Mouse (Mus musculus) urinary bladder, postnatal 14 days (tissue): Measurements from ENCODE around the gene Adgrb2.

Experiments used
- DNase-seq: peaks from one replicate; pipeline ENCODE4 v3.0.0; 2021; ENCODE audit warnings: low spot score

The Adgrb2 gene

DNA sequence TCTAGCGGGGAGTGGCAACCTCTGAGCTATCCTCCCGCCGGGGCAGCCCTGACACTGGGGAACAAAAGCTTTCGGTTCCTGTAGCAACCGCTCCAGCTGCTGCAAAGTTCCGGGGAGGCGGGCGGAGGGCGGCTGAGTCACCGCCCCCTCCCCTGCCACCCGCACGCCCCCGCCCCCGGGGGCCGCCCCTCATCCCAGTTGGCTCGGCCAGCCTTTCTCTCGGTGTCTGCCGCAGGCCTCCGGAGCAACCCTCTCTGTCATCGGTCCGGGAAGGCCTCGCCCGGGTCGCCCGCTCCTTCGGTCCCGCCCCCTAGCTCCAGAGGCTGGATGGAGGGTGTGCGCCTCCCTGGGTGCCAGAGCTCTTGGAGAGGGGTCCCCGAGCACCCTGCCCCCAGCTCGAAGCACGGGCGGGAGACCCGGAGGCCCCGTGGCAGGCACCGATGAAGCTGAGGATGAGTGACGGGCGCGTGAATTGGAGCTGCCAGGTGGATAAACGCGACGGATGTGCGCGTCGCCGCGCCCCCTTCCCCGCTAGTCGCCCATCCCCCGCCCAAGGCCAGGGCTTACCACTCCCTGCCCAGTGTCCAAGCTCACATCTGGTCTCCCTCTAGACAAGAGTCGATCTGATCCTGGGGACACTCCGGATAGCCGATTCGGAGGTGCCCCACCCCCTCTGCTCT lies 3.3 kb downstream of the Adgrb2 start:
- peak; percentile 48 for DNase-seq

DNA sequence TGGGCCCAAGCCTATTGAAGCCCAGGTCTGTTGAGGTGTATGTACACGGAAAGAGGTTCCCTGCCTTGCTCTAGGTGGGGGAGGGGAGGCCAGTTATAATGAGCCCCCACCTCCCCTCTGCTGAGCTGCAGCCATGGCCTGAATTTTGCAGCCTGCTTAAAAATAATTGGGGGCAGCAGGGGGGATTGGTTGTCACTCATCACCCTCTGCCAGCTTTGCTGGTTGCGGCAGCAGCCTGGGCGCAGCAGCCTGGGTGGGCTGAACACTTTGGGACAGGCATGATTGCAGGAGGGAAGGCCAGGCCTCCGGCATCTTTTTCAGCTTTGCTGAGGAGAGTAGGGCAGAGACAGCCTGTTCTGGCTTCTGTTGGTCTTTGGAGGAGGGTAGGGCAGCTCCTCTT lies 5.3 kb downstream of the Adgrb2 start:
- no peak for DNase-seq

DNA sequence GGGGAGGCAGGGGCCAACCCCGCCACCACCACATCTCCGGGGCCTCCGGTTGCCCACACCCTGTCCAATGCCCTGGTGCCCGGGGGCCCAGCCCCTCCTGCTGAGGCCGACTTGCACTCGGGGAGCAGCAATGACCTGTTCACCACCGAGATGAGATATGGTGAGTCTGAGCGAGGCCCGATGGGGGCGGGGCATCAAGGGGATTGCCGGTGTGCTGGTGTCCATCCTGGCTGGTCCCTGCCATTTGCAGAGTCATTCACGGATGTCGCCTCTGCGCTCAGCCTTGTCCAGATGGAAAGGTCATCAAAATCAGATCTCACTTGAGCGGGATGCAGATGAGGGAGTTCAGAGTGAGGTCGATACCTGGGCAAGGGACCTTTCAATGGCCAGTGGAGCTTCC lies 8.1 kb downstream of the Adgrb2 start:
- DNase-seq: no peak

DNA sequence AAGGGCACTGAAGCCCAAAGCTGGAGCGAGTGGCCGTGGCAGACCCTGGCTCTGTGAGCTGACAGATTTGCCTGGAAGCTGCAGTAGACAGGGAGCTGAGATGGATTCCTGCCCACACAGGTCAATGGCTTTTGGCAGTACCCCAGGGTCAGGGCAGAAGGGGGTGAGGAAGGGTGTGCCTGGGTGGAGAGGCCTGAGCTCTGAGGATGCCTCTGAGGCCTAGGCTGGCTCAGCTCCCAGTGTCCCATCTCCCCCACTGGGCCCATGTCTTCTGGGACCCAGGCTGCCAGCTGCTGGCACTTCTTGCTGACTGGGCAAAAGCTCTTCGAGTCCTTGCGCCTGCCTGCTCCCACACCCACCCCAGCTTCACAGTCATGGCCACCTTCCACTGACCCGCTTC lies 8.5 kb downstream of the Adgrb2 start:
- DNase-seq: no peak

DNA sequence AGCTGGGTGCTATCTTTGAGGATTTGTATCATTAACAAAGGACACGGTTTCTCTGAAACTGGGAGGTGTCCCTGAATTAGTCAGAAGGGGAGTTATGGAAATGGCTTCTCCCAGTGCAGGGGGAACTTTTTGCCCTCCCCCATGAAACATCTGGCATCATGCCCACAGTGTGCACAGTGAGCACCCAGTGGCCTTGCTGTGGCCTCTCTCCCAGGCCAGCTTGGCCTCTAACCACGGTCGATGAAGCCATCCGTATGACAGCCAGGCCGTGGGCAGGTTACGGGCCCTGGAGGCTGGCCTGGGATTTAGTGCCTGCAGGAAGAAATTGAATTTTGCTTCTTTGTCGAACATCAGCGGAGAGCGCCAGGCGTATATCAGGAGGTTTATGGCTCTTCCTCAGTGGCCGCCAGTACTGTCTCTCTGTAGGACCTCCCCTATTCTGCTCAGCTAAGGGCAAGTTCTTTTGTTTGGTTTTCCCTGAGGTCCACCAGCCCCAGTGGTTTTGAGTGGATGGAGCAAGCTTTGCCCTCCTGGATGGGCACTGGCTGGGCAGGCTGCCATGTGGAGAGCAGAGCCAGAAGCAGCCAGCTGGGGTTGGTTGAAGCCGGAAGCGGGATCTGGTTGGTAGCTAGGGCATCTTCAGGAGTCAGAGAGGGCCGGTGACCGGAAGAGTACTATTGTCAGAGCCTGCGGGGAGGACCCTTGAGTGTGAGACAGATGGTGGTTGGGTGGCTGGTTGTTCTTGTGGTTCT lies 9.4 kb downstream of the Adgrb2 start:
- DNase-seq: no peak

DNA sequence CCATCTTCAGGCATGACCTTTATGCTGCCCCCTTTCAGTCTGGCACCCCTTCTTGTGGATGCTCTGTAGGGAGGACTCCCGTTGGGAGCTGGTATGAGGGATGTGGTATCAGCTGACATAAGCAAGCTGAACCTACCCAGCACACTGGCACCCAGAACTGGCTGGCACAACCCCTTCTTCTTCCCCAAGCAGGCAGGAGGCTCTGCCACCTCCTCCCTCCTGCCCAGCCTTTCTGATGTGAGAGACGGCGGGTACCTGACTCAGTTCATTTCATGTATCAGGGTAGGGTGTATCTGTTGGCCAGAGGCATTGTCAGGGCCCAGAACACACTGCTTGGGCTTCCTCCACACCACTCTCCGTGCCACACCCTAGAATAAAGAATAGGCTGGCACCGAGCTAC lies 10.1 kb downstream of the Adgrb2 start:
- DNase-seq: no peak

DNA sequence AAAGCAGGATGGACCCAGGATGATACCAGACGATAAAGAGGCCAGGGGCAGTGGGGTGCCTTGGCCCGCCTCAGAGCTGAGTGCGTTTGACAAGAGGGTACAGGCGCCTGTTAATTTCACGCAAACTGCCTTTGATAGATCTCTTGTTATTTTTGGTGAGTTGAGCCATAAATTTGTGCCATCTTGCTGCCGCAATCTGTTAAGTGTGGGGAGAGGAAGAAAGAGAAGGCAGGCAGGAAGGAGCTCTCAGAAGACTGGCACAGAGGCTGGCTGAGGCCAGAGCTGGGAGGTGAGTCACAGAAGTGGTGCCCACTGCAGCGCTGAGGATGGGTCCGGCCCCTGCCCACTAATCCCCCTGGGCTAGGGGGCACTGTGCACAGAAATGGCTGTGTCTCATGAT lies 10.6 kb downstream of the Adgrb2 start:
- no peak for DNase-seq

DNA sequence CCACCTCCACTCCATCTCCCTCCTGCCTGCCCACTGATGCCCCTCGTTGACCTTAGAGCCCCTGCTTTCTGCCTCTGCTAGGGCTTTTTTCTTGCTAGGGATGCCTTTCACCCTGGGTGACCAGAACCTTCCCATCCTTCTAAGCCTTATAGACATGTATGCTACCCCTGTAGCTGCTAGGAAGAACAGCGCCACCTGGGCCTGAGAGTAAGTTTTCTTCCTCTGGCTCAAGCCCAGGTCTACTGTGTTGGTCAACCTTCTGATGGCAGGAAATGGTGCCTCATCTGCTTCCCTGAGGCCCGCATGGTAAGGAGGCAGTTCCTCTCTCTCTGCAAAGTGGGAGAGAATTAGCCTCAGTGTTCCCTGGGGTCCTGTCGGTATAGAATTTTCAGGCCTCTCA lies 11.3 kb downstream of the Adgrb2 start:
- no peak for DNase-seq

DNA sequence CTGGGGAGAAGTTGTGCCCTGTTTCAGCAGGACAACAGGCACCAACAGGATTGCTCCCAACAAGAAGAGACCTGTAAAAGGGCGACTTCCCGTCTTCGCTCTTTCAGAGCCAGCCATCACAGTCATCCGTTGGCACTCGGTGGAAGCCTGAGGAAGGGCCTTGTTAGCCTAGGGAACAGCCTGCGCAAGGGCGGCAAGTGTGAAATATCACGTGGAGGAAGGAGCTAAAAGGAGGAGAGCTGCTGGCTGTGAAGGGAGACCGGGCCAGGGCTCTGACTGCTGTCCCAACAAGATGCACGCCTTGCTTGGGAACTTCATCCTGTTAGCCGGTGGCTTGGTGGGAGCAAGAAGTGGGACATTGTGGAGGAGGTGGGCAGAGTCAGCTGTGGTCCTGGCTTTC lies 13.5 kb downstream of the Adgrb2 start:
- no peak for DNase-seq

DNA sequence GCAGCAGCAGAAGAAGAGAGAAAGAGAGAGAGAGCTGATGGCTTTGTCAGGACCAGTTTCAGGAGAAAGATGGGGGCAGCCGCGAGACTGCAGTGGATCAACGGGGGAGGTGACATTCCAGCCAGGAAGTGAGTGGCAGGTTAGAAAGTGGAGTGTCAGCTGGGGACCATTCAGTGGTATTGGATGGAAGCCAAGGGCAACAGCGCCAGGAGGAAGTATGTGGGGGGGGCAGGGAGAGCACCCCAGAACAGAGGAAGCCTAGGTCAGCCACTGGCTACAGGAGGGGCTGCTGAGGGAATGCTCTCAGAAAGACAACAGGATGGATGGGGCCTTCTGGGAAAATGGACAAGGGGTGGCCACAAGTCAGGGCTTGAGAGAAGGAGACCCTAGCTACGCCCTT lies 17.0 kb downstream of the Adgrb2 start:
- DNase-seq: no peak

DNA sequence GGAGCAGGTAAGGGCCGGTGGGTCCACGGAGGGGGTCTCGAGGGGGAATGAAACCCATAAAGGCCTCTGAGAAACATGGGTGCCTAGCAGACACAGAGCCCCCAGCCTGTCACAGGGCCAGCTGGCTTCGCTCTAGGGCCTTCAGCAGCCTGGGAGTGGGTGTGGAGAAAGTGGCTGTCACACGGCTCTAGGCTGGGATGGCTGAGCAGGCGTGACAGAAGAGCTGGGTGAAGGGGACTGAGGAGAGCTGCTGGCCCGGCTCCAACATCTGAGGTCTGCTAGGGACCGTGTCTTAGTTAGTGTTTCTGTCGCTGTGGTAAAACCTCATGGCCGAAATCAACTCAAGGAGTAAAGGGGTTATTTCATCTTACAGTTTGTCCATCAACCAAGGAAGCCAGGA lies 17.5 kb downstream of the Adgrb2 start:
- no peak for DNase-seq

DNA sequence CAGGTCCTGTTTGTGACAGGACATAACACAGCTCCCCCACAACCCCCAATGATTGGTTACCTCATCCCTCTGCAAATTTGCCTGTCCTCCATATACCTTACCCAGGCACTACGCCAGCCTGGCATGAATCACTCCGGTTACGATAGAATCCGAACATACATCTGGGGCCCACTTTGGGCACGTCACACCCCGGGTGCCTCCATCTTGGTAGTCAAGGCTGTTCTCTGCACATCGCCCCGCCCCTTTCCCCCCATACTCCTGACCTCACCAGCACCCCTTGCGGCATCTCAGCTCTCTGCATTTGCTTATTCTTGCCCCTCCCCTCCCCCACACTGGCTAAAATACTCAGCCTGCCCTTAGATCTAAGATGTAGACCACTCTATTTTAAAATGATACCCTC lies 20.9 kb downstream of the Adgrb2 start:
- DNase-seq: no peak

DNA sequence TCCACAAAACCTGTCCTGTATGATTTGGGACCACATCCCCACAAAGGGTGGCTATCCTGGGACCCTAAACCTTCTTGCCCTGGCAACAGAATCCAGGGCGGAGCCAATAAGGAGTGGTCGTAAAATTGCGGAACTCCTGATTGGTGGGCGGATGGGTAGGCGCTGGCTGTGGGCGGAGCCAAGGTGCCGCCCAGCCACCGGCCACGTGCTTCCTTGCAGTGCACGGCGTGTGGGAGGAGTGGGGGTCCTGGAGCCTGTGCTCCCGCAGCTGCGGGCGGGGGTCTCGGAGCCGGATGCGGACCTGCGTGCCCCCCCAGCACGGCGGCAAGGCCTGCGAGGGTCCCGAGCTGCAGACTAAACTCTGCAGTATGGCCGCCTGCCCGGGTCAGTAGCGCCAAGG lies 21.9 kb downstream of the Adgrb2 start:
- no peak for DNase-seq

DNA sequence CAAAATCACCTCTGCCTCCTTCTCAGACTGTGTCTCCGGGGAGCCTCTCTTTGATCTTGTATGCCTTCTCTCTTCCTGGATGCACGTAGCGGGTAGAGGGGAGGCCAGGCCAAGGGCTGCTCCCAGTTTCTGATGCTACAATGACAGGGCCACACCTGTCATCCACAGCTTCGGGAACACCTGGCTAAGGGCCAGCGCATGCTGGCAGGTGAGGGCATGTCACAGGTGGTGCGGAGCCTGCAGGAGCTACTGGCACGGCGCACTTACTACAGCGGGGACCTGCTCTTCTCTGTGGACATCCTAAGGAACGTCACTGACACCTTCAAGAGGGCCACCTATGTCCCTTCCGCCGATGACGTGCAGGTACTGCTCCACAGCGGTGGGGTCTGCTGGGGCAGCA lies 24.4 kb downstream of the Adgrb2 start:
- DNase-seq: no peak

DNA sequence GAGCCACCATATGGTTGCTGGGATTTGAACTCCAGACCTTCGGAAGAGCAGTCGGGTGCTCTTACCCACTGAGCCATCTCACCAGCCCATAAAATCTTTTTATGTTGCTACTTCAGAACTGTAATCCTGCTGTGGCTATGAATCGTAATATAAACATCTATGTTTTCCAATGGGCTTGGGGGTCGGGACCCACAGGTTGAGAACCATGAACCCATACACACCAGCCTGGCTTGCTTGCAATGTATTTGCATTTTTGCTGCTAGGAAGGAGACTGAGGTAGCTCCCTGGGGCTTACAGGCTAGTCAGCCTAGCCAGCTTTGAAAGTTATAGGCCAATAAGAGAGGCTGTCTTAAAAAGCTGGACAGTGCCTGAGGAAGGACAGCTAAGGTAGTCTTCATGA lies 26.1 kb downstream of the Adgrb2 start:
- no peak for DNase-seq

DNA sequence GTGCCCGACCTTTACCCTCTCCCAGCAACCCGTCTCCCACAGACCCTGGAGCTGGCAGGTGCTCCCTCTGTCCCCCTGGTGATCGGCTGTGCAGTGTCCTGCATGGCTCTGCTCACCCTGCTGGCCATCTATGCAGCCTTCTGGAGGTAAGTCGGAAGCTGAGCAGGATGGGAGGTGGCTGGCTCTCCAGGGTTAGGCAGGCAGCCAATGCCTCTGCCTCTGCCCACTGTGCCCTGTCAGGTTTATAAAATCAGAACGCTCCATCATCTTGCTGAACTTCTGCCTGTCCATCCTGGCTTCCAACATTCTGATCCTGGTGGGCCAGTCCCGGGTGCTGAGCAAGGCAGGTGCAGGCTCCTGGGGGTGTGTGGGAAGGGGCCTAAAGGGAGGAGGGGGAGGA lies 27.6 kb downstream of the Adgrb2 start:
- no peak for DNase-seq

DNA sequence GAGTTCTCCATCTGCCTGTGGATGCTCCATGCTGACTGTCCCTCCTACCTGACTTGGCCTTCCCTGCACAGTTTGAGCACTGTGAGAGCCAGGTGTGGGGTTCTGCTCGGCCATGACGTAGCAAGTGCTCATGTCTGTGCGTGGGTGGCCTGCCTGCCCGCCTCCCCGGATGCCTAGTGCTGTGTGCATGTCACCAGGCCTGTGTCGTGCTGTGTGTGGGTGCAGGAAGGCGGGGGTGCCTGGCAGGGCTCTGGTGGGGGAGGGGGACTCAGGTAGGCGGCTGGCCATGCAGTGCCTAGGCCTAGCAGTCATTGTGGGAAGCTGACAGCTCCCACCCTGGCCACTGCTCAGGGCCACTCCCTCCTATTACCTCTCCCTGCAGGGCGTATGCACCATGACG lies 28.4 kb downstream of the Adgrb2 start:
- no peak for DNase-seq

DNA sequence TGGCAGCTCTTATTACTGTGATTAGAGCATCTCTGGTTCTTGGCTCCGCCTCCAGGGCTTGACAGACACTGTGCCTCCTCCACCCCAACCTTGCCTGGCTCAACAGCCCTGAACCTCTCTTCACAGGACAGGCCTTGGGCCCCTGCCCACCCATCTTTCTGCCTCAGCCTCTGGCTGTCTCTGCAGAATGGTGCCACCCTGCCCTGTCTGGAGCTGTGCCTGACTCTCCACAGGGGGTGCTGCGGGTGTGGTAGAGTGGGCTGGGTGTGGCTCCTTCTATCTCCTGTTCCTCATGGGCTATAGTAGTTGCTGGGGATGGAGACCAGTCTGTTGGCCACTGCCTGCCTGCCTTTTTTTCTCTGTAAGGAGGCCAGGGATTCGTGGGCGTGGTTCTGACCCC lies 31.3 kb downstream of the Adgrb2 start:
- DNase-seq: no peak

DNA sequence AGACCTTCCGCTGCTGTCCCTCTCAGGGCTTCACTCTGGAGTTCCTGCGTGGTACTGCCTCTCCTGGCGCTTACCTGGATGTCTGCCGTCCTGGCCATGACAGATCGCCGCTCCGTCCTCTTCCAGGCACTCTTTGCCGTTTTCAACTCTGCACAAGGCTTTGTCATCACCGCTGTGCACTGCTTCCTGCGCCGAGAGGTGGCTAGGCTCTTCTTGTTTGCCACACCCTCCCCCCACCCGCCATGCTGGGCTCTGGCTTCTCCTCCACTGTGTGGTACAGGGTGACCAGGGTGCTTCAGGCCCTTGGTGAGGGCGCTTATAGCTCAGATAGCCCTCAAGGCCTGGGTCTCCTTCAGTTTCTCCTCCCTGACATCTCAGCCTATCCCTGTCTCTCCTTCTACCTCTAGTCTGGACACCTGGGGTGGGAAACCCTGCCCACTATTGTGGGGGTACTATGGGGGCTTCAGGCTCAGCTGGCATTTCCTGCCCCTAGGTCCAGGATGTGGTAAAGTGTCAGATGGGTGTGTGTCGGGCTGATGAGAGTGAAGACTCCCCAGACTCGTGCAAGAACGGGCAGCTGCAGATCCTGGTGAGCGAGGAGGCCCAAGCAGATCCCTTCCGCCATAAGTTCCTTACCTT lies 32.5 kb downstream of the Adgrb2 start:
- no peak for DNase-seq

DNA sequence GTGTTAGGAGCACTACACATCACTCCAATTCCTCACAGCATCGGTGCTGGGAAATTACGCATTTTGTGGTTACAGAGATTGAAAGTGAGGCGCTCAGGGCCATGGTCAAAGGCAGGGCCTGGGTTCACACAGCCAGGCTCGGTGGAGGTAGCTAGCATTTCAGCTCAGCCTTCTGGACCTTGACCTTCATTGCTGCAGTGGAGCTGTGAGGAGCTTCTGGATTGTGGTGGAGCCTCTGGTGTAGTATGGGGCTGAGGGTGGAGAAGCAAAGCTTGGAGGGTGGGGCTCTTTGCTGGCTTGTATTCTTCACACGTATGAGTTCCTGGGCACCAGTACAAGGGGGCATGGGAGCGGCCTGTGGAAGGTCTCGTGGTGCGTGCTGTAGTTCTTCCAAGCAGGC lies 38.3 kb downstream of the Adgrb2 start:
- no peak for DNase-seq

DNA sequence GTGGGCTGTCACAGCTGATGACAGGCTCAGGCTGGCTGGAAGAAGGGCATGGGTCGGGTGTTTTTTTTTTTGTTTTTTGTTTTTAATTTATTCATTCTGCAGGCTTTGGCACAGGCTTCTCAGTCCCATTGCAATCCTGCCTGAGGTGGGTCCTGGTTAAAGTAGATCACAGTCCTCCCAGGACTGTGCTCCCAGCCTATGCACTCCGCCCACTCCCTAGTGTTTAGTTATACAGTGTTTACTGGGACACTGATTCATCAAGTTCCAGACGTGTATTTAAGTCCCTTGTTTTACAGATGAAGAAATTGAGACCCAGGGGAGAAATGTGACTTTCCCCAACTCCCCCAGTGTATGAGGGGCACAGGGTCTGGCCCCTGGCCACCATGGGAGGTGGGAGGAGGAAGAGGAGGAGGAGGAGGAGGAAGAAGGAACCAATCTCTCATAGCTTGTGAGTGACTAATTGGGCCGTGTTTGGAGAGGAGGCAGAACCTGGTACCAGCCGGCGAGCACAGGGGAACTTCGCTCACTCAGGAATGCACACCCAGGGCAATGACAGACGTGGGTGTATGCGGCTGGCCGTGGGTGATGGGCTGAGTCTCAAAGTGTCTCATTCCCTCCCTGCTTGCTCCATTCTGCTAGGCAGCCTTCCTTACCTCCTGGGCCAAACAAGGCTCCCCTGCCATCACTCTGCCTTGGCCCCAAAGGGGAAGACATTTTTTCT lies 39.0 kb downstream of the Adgrb2 start:
- no peak for DNase-seq

DNA sequence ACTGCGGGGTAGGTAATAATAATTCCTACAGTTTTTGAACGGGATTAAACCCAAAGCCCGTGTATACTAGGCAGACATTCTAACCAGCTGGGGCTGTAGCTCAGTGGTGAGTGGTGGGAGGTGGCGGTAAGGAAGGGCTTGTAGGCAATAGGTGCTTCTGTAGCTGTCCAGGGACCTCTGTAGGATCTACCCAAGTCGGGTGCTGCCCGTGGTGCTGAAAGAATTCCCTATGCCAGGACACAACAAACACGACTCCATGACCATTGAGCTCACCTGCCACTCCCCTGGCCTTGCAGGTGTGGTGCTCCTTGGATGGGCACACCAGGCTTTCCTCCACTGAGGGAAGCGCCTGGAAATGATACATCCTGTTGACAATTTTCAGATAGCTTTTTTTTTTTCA lies 40.9 kb downstream of the Adgrb2 start:
- DNase-seq: no peak

DNA sequence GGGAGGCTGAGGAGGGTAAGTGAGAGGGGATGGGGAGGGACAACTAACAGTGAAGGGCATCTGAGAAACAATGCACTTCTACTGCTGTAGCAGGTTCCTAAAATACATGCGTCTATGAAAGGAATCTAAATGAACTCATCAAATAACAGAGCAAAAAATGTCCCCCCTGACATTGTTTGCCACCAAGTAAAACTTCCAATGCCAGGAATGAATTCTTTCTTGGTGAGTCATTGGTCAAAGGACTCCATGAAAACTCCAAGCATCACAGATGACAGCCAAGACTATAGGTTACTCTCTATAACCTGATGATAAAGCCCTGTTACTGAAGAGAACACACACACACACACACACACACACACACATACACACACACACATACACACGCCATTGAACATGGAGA lies 46.5 kb downstream of the Adgrb2 start:
- no peak for DNase-seq
